Mouse (Mus musculus): ENCODE measurements at regions not wholly inside any gene's neighbourhood (a gene's known extent, or its start where the extent isn't known, plus 50 kb on each side); places are given as distances from the start of the nearest gene placed in this dataset.

GRCm38 (mm10) chr5:106789136-106789535, 92.0 kb upstream of the Zfp644 start:
- no peak for DNase-seq

DNA sequence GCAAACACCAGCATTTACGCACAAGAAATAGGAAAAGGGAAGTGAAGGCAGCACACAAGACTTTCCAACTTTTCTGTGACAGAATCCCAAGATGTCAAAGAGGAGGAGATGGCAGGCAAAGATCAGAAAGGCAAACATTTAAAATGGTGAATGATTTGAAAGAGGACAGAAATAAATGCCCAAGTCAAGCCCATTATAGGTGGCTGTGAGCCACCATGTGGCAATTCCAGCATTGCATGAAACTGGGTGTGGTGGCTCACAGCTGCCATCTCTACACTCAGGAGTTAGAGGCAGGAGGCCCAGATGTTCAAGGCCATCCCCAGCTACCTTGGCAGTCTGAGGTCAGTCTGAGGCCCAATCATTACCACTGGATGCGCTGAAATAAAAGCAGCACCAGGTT, 88.0 kb upstream of the Zfp644 start:
- DNase-seq: no peak

DNA sequence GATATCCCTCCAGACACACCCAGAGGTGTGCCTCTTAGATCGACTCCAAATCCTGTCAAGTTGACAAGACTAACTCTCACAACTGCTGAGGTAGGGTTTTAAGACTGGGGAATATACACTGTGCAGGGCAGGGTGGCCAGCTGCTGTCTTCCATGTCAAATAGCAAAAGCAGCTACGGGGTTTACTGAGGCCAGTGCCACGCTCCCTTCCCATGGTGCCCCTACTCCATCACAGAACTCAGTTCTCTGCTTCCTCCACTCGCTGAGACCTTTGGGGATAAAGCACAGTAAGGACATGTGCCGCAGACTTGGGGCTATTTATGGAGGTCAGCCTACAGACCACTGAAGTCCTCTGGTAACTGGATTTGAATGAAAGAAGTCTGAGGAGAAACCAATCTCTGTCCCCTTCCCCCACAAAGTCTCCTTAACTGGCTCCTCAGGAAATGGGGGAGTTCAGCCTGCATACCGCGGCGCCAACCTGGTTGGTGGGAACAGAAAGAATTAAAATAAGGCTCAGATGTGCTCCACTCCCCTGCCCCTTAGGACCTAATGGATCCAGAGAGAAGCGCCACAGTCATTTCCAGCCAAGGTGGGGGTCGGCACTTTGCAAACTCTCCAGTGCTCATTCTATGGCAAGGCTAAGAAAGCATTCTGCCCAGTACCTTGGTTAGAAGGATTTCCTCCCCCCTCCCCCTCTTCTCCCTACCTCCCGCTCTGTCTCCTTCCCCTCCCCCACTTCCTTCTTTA, 87.0 kb upstream of the Zfp644 start:
- DNase-seq: peak in 1 of 2 experiments; percentile 11

DNA sequence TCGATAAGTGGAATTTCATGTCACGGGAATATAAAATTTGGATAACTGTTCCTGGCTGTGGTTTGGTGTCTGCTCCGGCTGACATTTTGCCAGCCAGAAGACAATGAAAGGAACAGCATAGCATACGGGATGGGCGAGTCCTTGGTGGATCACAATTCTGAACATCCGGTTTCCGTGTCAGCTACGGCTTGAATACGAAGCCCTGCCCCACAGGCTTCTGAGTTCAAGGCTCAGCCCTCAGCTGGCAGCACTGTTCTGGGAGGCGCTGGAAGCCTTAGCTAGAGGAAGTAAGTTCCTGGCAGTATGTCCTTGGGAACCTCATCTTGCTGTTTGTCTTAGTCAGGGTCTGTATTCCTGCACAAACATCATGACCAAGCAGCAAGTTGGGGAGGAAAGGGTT, 83.7 kb upstream of the Zfp644 start:
- DNase-seq: no peak

DNA sequence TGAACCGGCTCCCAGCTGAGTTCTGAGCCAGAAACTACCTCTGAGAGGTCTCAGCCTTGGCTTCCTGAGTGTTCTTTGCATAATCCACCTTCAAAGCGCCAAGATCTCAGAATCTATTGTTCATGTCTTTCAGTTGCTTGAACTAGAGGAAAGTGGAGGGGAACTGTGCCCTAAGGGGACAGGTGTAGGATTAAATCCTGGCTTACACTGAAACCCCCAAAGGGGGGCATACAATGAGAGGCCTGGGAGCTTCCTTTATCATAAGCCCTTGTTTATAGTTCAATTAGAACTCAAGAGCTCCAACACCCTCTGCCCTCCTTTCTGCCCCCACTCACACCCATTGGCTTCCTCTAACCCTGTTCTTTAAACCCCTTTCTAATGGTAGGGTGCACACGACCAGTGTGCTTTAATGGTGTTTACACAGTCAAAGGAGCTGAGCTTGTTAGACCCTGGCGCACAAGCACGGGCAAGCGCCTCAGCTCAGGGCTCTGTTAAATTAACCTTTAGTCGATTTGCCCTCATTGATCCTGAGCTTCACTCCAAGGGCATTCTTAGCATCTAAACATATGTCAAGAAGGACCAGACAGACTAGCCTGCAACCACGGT, 81.2 kb upstream of the Zfp644 start:
- DNase-seq: no peak

GRCm38 (mm10) chr5:106775010-106775693, 78.1 kb upstream of the Zfp644 start:
- no peak for DNase-seq

GRCm38 (mm10) chr5:106773201-106773934, 76.3 kb upstream of the Zfp644 start:
- peak; percentile 9 to 26 for DNase-seq

- DNase-seq: no peak
Observed at GRCm38 (mm10) chr5:106771029-106771428, 73.9 kb upstream of the Zfp644 start.

DNA sequence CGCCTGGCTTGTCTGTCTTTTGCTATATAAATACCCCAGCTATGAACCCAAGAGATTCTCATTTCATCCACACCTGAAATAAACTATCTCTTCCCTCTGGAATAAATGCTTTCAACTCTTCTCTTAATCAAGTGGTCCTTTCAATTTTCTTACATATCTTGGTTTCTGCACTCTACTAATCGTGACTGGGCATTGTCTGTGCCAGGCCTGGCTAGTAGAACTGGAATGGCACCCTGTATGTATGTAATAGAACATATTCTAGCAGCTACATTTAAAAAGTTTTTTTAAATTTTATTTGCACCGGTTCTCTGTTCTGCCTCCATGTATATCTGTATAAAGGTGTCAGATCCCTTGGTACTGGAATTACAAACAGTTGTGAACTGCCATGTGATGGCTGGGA, 68.2 kb upstream of the Zfp644 start:
- no peak for DNase-seq

- DNase-seq: no peak
Observed at GRCm38 (mm10) chr5:106763283-106763682, 66.2 kb upstream of the Zfp644 start.

DNA sequence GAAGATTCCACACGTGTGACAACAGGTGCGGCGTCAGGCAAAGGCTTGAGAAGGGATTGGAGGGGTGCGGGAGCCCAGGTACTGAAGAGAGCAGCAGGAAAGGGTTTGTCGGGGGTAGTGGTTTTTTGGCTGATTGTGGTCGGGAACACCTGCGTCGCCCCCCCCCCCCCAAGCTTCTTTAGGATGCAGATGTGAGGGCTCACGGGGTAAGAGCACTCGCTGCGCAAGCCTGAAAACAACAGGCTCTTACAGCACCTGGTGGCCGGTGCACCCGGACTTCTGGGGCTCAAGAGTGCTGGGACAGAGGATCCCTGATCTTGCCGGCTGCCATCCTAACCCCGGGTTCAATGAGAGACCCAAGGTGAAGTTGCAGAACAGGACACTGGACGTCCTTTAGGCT, 60.9 kb upstream of the Zfp644 start:
- DNase-seq: no peak

DNA sequence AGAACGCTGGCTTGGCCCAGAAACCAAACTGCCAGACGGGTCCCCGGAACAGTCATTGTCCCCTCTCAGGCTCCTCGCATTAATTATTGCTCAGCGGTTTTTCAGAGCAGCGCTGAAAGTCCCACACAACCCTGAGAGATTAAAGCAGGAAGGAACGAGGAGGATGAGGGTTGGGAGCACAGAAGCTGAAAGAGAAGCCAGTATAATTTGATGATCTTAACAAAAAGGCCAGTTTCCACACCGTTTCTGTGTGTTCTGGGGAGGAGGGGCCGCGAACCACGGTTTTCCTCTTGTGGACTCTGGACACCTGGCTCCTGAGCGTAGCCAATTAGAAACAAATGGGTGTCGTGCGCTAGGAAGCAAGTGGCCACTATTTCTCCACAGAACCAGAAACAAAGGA, 60.3 kb upstream of the Zfp644 start:
- DNase-seq: peak in 1 of 2 experiments; percentile 5

DNA sequence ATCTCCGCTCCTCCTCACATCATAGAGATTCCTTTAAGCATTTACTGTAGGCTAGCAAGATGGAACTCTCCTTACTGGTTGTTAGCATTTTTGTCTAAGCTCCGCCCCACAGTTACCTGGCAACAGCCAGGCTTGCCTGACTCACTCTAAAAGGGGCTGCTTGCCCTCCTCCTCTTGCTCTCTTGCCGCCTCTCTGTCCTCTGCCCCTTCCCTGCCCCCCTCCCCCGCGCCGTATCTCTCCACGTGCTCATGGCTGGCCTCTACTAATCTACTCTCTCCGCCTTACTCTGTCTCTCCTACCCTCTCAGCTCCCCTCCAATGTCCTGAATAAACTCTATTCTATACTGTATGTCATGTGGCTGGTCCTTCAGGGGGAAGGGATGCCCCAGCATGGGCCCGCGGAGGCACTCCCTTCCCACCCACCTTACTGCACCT, 59.9 kb upstream of the Zfp644 start:
- peak; percentile 32 to 45 for DNase-seq

GRCm38 (mm10) chr5:106753289-106753688, 56.2 kb upstream of the Zfp644 start:
- no peak for DNase-seq

- no peak for DNase-seq
Observed at GRCm38 (mm10) chr5:106750168-106750567, 53.1 kb upstream of the Zfp644 start.

GRCm38 (mm10) chr5:106748527-106749138, 51.5 kb upstream of the Zfp644 start:
- no peak for DNase-seq

Measured in kidney, postnatal 4 days (tissue).